Comparison of ENCODE assay signal across 18 mouse cellular contexts in genomic region chr13:72767306-72767705, GRCm38 (mm10).
"Had no signal": no experiment of that assay in that cellular context is flagged by ENCODE, and none has a peak within 500 bp of the region (broad histone marks: within the 10 kb centered on the region; RNA-seq: fewer than 3 reads in every experiment).

No protein-coding gene starts in this region.

- H3K9ac ChIP-seq: limb, embryonic 12.5 days; liver, embryonic 12.5 days; liver, embryonic 15.5 days; lung, embryonic 15.5 days had no signal

- H3K4me1 ChIP-seq: liver, embryonic 12.5 days; liver, embryonic 15.5 days; lung, embryonic 15.5 days had no signal

- DNase-seq: kidney, postnatal 25 days; layer of hippocampus, adult 9-11 months; layer of hippocampus, postnatal 36 days; liver; lung, adult 18-20 months; lung, postnatal 10 days; lung, postnatal 36 days; thymus, adult 2 months; thymus, postnatal 14 days; thymus, postnatal 4 days had no signal

- H3K4me3 ChIP-seq: layer of hippocampus, adult 2 months; left cerebral cortex, adult 2 months; limb, embryonic 12.5 days; liver, embryonic 12.5 days; liver, embryonic 15.5 days; lung, embryonic 15.5 days had no signal

- ATAC-seq: liver, embryonic 12.5 days had no signal

- H3K27me3 ChIP-seq: liver, embryonic 12.5 days; liver, embryonic 15.5 days; lung, embryonic 15.5 days had no signal

- H3K4me2 ChIP-seq: limb, embryonic 12.5 days; liver, embryonic 12.5 days; liver, embryonic 15.5 days; lung, embryonic 15.5 days; midbrain, embryonic 11.5 days had no signal

- H3K9me3 ChIP-seq: limb, embryonic 12.5 days; liver, embryonic 12.5 days; liver, embryonic 15.5 days; lung, embryonic 15.5 days had no signal

- H3K27ac ChIP-seq: kidney, postnatal 0 days; layer of hippocampus, adult 2 months; left cerebral cortex, adult 2 months; limb, embryonic 12.5 days; liver, embryonic 12.5 days; liver, embryonic 15.5 days; lung, embryonic 15.5 days had no signal

- H3K36me3 ChIP-seq: limb, embryonic 12.5 days; liver, embryonic 12.5 days; liver, embryonic 15.5 days; lung, embryonic 15.5 days had no signal
